Mouse (Mus musculus) liver, adult 2 months (tissue): ENCODE data around the gene Emc3.

Experiments used
- CTCF ChIP-seq: fragments of 200-500 bp; IDR thresholded peaks from 2 replicates; pipeline ENCODE4 v1.5.1; 2011; ENCODE audit warnings: low read depth, low read length, control low read depth
- POLR2A ChIP-seq: fragments of 200-500 bp; IDR thresholded peaks from 2 replicates; pipeline ENCODE4 v1.6.1; 2011; ENCODE audit warnings: low read length, control low read depth; ENCODE audit not compliant: insufficient read depth; ENCODE audit errors: extremely low read depth

GRCm38 (mm10) chr6:113508947-113509280 is 22.5 kb downstream of the Emc3 start:
- TF ChIP-seq CTCF (no peak), POLR2A (no peak)
